Mouse (Mus musculus) lung, embryonic 15.5 days (tissue): ENCODE data around the gene Gnptg. TPM values are rescaled to one million over a fixed set of nuclear protein-coding genes. Genes with fewer than 3 reads are reported as not detected.

Source experiments
- ATAC-seq: fragments of 200-750 bp; cut with Nextera tagmentation; 2 replicates; pipeline ENCODE4 v1.8.0; 2017; ENCODE audit warnings: moderate number of reproducible peaks, borderline replicate concordance; ENCODE audit not compliant: low FRiP score, low TSS enrichment; ENCODE audit errors: extremely low read depth
- H3K27ac ChIP-seq: fragments of 300-500 bp; sonication (generic); 2 replicates; pipeline ENCODE4 v1.5.1; 2015; ENCODE audit warnings: moderate library complexity, mild to moderate bottlenecking, inconsistent platforms
- H3K27me3 ChIP-seq: fragments of 300-500 bp; sonication (generic); 2 replicates; pipeline ENCODE4 v1.6.1; 2015; ENCODE audit warnings: inconsistent platforms
- H3K36me3 ChIP-seq: fragments of 300-500 bp; sonication (generic); 2 replicates; pipeline ENCODE4 v1.6.1; 2015; ENCODE audit warnings: inconsistent platforms
- H3K4me1 ChIP-seq: fragments of 300-500 bp; sonication (generic); 2 replicates; pipeline ENCODE4 v1.6.1; 2015; ENCODE audit warnings: inconsistent platforms
- H3K4me2 ChIP-seq: fragments of 300-500 bp; sonication (generic); 2 replicates; pipeline ENCODE4 v1.6.1; 2015; ENCODE audit warnings: inconsistent platforms, mild to moderate bottlenecking, moderate library complexity
- H3K4me3 ChIP-seq: fragments of 300-500 bp; sonication (generic); 2 replicates; pipeline ENCODE4 v1.5.1; 2015; ENCODE audit warnings: mild to moderate bottlenecking, inconsistent platforms
- H3K9ac ChIP-seq: fragments of 300-500 bp; sonication (generic); 2 replicates; pipeline ENCODE4 v1.6.1; 2015; ENCODE audit warnings: inconsistent platforms
- H3K9me3 ChIP-seq: fragments of 300-500 bp; sonication (generic); 2 replicates; pipeline ENCODE4 v1.6.1; 2016; ENCODE audit warnings: inconsistent platforms
- WGBS: fragments of 180-500 bp; shearing (Covaris S2); methylation state at CpG from one replicate; pipeline ENCODE4 v1.1.7; 2015; 5-methylcytosine and 5-hydroxymethylcytosine counted together
- polyA plus RNA-seq: library from polyadenylated mRNA; unstranded; fragments of >200 nt; fragmentation: Nextera tagmentation; extraction: Ambion mirVana; gene quantifications from 2 replicates; pipeline ENCODE4 v1.2.1, GENCODE M21; 2015

Gene Gnptg
- polyA plus RNA-seq = 43.3 and 47.2 TPM in 2 replicates

- under 1% methylated on average over 80 of the region's 80 CpGs for WGBS
- Histone ChIP-seq H3K27ac (peak within 1 kb of the TSS; percentile 87), H3K36me3 (peaks cover 28% of the 10 kb centered on the region), H3K27me3 (no peaks in the 10 kb centered on the region), H3K4me2 (peak within 1 kb of the TSS; percentile 88), H3K4me1 (peaks cover 19% of the 10 kb centered on the region), H3K4me3 (peak within 1 kb of the TSS; percentile 81), H3K9ac (peak within 1 kb of the TSS; percentile 94), H3K9me3 (no peaks in the 10 kb centered on the region)
- ATAC-seq = peak; percentile 82; the same call in 1 of the 2 replicates
Measured at GRCm38 (mm10) chr17:25239695-25240636, at the start of gene Gnptg, which contains the start of gene Tsr3. TSS of gene Gnptg (minus strand) at chr17:25240124. TSS of gene Tsr3 (plus strand) at chr17:25240170.

DNA sequence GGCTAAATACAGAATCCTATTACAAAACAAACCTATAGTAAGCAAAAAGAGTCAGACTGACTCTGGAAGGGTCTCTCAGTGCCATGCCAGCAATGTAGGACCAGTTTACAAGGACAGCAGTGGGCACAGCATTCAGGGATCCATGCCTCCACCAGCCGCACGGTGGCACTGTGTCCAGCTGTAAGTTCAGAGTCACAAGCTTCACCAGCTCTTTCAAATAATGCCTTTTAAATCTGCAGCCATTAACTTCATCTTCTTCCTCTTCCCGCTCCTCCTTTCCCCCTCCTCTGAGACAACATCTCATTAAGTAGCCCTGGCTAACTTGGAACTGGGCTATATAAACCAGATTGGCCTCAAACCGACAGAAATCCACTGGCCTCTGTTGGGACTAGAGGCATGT lies 48.9 kb upstream of the Gnptg start:
- 15% methylated on average over 4 of the region's 4 CpGs for WGBS
- Histone ChIP-seq H3K27me3 (no peaks in the 10 kb centered on the region), H3K36me3 (no peaks in the 10 kb centered on the region), H3K4me1 (no peaks in the 10 kb centered on the region), H3K4me3 (no peak overlapping the region), H3K9ac (no peak overlapping the region), H3K27ac (no peak overlapping the region), H3K9me3 (no peaks in the 10 kb centered on the region), H3K4me2 (no peak overlapping the region)
- no peak for ATAC-seq

DNA sequence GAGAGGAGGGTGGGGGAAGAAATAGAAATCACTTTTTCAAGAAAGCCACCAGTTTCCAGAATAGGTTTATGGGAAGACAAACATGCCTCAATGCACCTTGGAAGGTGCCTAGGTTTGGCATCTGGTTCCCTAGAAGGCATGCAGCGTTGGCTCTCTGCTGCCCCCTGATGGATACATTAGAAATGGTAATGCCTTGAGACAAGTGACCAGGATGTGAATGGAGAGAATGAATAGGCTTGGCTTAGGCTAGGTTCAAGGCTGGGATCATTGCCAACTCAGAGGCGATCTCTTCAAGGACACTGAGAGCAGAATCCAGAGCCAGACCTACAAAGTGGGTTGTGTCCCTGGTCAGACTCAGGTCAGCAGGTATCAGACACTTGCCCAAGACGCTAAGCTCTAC lies 45.1 kb upstream of the Gnptg start:
- Histone ChIP-seq H3K9me3 (no peaks in the 10 kb centered on the region), H3K4me3 (no peak overlapping the region), H3K4me1 (no peaks in the 10 kb centered on the region), H3K27me3 (no peaks in the 10 kb centered on the region), H3K27ac (no peak overlapping the region), H3K4me2 (no peak overlapping the region), H3K36me3 (no peaks in the 10 kb centered on the region), H3K9ac (no peak overlapping the region)
- no peak for ATAC-seq
- 19% methylated on average over 3 of the region's 3 CpGs for WGBS

DNA sequence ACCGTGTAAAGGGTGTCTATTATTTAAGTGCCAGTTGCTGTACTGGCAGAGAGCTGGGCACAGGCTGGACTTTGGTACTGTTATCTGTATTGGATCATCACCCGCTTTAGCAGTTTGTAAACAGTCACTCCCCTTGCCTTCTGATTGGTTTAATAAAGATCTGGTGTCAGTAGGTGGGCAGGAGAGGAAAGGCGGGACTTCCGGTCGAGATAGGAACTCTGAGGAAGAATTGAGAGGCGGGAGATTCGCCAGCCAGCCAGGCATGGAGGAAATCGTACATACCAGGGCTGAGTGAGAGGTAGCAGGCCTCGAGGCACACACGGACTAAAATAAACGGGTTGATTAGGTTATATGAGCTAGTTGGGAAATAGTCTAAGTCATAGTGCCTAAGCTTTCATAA lies 42.2 kb upstream of the Gnptg start:
- no peak for ATAC-seq
- Histone ChIP-seq H3K9ac (no peak overlapping the region), H3K4me1 (no peaks in the 10 kb centered on the region), H3K27me3 (no peaks in the 10 kb centered on the region), H3K9me3 (no peaks in the 10 kb centered on the region), H3K36me3 (no peaks in the 10 kb centered on the region), H3K4me3 (no peak overlapping the region), H3K4me2 (peak overlapping the region; percentile 26; the same call in 1 of the 2 replicates), H3K27ac (no peak overlapping the region)
- 34% methylated on average over 11 of the region's 11 CpGs for WGBS

DNA sequence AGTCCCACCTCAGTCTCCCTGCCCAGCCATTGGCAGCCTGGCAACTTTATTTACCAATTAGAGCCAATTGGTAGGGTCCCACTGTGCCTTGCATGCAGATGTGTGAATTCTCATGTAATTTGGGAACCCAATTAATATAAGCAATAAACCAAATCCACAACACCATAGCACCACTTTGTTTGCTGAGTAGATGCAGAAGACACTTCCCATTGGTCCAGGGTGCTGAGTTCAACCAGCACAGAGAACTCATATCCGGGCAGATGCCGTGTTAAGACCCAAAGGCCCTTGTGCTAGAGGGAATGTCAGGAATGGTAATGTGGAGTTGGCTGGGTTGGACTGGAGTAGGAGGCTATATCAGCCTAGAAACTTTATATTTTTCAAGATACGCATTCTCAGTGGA lies 35.9 kb upstream of the Gnptg start:
- no peak for ATAC-seq
- Histone ChIP-seq H3K9me3 (no peaks in the 10 kb centered on the region), H3K27ac (no peak overlapping the region), H3K4me2 (no peak overlapping the region), H3K4me1 (peaks cover 21% of the 10 kb centered on the region), H3K4me3 (no peak overlapping the region), H3K27me3 (no peaks in the 10 kb centered on the region), H3K36me3 (no peaks in the 10 kb centered on the region), H3K9ac (no peak overlapping the region)
- WGBS = 93% methylated on average over 3 of the region's 3 CpGs

- no peaks in the 10 kb centered on the region for H3K36me3 ChIP-seq
- H3K4me3 ChIP-seq = peak within 1 kb of the TSS; percentile 79
- H3K9me3 ChIP-seq = no peaks in the 10 kb centered on the region
- H3K27ac ChIP-seq = peak within 1 kb of the TSS; percentile 97
- peak within 1 kb of the TSS; percentile 98 for H3K9ac ChIP-seq
- ATAC-seq = no peak
- peaks cover 30% of the 10 kb centered on the region for H3K4me1 ChIP-seq
- 79% methylated on average over 9 of the region's 9 CpGs for WGBS
- peak within 1 kb of the TSS; percentile 49 for H3K4me2 ChIP-seq
- H3K27me3 ChIP-seq = no peaks in the 10 kb centered on the region
Measured at GRCm38 (mm10) chr17:25274571-25275346, 34.8 kb upstream of the Gnptg start, which contains the start of gene Ube2i. TSS of gene Ube2i (minus strand) at chr17:25274622.

GRCm38 (mm10) chr17:25273706-25274501 lies 34.0 kb upstream of the Gnptg start:
- 1% methylated on average over 41 of the region's 45 CpGs for WGBS
- peaks cover 31% of the 10 kb centered on the region for H3K4me1 ChIP-seq
- peak overlapping the region; percentile 49 for H3K4me2 ChIP-seq
- H3K36me3 ChIP-seq = peaks cover 8% of the 10 kb centered on the region
- peak; percentile 84 for ATAC-seq
- H3K9me3 ChIP-seq = no peaks in the 10 kb centered on the region
- peak overlapping the region; percentile 79 for H3K4me3 ChIP-seq
- peak overlapping the region; percentile 97 for H3K27ac ChIP-seq
- H3K27me3 ChIP-seq = no peaks in the 10 kb centered on the region
- H3K9ac ChIP-seq = peak overlapping the region; percentile 98

DNA sequence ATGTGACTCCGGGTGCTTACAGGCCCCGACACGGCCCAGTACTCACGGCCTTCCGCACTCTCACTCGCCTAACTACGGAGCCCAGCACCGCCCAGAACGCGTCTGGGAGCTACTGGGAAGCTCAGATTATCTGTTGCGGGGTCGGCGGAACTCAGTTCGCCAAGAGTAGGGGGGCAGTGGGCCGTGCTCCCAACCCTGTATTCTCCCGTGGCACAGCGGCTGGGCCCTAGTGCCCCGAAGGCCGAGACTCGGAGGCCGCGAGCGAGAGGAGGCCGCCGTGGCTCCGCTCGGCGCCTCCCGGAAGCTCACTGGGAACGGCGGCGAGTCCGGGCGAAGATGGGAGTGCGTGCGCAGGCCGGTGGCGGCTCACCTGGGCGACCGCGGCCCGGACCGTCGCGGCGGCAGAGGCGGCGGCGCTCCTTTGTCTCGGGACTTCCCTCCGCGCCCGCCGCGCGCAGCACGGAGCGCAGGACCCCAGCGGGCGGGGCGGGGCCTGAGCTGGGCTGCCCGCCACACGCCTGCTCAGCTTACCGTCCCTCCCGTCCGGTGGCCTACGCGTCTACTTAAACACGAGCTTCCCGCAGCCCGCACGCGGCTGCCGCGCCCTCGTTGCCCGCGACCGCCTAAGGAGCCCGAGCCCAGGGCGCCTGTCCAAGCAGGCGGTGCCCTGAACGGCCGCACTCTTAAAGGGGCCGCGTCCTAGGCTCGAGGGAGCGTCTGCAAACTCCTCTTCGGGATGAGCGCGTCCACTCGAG lies 33.2 kb upstream of the Gnptg start:
- peak; percentile 91 for ATAC-seq
- peak overlapping the region; percentile 98 for H3K9ac ChIP-seq
- peaks cover 16% of the 10 kb centered on the region for H3K36me3 ChIP-seq
- H3K4me2 ChIP-seq = peak overlapping the region; percentile 89
- H3K4me3 ChIP-seq = peak overlapping the region; percentile 79
- H3K27me3 ChIP-seq = no peaks in the 10 kb centered on the region
- peak overlapping the region; percentile 97 for H3K27ac ChIP-seq
- no peaks in the 10 kb centered on the region for H3K9me3 ChIP-seq
- under 1% methylated on average over 92 of the region's 92 CpGs for WGBS
- H3K4me1 ChIP-seq = peaks cover 31% of the 10 kb centered on the region

DNA sequence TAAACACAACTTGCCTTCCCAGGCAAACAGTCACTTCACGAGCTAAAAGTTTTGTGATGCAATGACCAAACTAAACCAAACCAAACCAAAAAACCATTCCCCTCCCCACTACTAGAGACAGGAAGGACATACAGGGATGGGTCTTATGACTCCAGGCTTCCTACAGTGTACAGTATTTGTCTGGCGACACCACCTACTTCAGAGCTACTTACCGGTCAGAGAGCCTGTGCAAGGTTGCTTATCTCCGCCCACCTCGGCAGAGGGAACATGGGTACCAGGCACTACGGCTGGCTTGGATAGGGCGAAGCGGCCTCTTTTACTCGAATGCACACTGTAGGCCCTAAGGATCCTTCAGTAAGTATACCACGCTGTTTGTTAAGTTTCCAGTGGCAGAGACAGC lies 32.4 kb upstream of the Gnptg start:
- no peaks in the 10 kb centered on the region for H3K27me3 ChIP-seq
- peak overlapping the region; percentile 89 for H3K4me2 ChIP-seq
- peaks cover 31% of the 10 kb centered on the region for H3K4me1 ChIP-seq
- peak overlapping the region; percentile 97 for H3K27ac ChIP-seq
- peak overlapping the region; percentile 79 for H3K4me3 ChIP-seq
- H3K36me3 ChIP-seq = peaks cover 24% of the 10 kb centered on the region
- WGBS = 0% methylated on average over 10 of the region's 10 CpGs
- no peaks in the 10 kb centered on the region for H3K9me3 ChIP-seq
- ATAC-seq = no peak
- peak overlapping the region; percentile 98 for H3K9ac ChIP-seq

DNA sequence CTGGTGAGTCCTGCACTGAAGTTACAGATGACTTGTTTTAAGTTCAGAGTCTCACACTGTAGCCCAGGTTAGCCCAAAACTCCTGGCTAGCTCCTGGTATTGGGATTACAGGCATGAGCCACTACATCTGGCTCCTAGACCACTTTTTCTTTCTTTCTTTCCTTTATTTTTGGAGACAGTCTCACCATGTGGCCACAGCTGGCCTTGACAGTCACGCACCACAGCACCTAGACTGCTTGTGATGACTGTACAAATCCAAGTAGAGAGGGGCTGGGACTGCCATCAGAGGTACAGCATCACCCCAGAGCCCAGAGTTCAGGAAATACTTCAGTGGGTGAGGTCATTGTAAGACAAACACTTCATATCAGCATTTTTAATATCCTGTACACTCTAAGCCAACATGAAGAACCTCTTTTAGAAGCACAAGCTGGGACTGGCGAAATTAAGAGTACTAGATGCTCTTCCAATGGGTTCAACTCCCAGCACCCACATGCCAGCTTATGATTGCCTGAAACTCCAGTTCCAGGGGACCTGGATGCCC lies 30.9 kb upstream of the Gnptg start:
- Histone ChIP-seq H3K4me3 (peak overlapping the region; percentile 79), H3K4me2 (peak overlapping the region; percentile 89), H3K9me3 (no peaks in the 10 kb centered on the region), H3K4me1 (peaks cover 31% of the 10 kb centered on the region), H3K9ac (0 out of 2 replicates have a peak overlapping the region, but pooled peaks have one; percentile 98), H3K36me3 (peaks cover 39% of the 10 kb centered on the region), H3K27ac (no peak overlapping the region), H3K27me3 (no peaks in the 10 kb centered on the region)
- 51% methylated on average over 2 of the region's 2 CpGs for WGBS
- ATAC-seq = no peak
